Mouse (Mus musculus): ENCODE data around the gene Mpp5.

GRCm38 (mm10) chr12:78788266-78788873, 39.7 kb downstream of the Mpp5 start:
- TF ChIP-seq CTCF (IDR thresholded peaks at IDR 0.05; ENCODE audit: insufficient read depth, low read depth, low read length) (no peak), POLR2A (IDR thresholded peaks at IDR 0.05; ENCODE audit: insufficient read depth, low read depth, low read length) (no peak)

All from olfactory bulb, adult 2 months (tissue).